Mouse (Mus musculus): ENCODE measurements around the gene Rcc2.

Rcc2 gene

GRCm38 (mm10) chr4:140763158-140763557, 62.8 kb downstream of the Rcc2 start:
- no peak for DNase-seq

GRCm38 (mm10) chr4:140765936-140766335, 65.6 kb downstream of the Rcc2 start:
- DNase-seq = no peak

DNA sequence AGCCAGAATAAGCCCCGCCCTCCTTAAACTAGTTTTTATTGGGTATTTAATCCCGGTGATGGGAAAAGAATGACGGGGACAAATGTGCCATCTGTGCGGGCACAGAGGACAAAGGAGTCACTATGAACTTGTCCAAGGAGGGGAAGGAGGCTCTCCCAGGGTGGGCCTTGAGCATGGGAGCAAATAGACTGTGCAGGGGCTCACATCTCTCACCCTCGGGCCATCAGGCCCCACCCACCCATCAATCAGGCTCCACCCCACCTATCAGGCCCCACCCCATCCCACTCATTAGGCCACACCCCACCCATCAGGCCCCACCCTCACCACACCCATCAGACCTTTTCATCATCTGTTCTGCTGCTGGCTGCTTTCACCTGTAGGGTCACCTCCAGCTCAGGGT, 68.6 kb downstream of the Rcc2 start:
- no peak for DNase-seq

DNA sequence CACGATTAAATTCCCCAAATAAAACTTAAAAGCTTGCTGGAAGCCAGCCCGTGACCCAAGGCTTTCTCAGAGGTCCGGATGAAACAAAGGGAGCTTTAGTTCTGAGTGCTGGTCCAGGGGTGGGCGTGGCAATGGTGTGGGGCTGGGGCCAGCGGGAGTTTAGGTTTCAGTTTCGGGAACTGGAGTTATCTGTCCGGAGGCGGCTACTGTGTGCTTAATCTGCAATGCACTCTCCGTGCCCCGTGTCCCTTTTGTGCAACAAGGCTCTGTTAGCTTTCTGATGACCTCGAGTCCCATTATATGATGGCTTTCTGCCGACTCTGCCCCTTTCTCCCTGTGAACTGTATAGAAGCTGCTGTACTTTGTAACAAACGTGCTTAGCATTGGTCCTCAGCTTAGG, 70.1 kb downstream of the Rcc2 start:
- DNase-seq = no peak

DNA sequence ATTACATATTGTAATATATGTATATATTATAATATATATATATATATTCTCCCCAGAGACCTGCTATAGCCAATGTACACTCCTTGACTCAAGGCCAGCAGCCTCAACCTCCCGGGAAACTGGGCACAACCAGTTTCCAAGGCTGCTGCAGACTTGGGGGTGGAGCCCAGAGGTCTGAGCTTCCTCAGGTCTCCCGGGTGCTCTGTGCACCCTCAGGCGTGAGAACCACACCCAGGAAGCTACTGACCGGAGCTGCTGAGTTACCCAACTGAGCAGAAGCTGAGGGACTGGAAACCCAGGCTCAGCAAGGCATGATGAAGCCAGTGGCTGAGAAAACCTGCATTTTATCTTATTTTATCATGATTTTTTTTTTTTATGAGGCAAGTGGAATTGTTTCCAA, 70.8 kb downstream of the Rcc2 start:
- no peak for DNase-seq

Data from cerebellum, adult 11-12 months (tissue).